Mouse (Mus musculus) layer of hippocampus, adult 9-10 months (tissue): Measurements from ENCODE around the gene Nrp2.

Experiments used
- DNase-seq: peaks from one replicate; pipeline ENCODE4 v3.0.0; 2022; ENCODE audit warnings: low spot score

Nrp2 gene

GRCm38 (mm10) chr1:62704889-62705516 lies 1.9 kb downstream of the Nrp2 start:
- no peak for DNase-seq

GRCm38 (mm10) chr1:62705517-62705981 lies 2.5 kb downstream of the Nrp2 start:
- DNase-seq = no peak

GRCm38 (mm10) chr1:62706085-62707021 lies 3.3 kb downstream of the Nrp2 start:
- no peak for DNase-seq

GRCm38 (mm10) chr1:62707101-62707912 lies 4.2 kb downstream of the Nrp2 start:
- DNase-seq = no peak

GRCm38 (mm10) chr1:62707913-62708860 lies 5.1 kb downstream of the Nrp2 start:
- DNase-seq = no peak

- no peak for DNase-seq
These were observed 6.8 kb downstream of the Nrp2 start for GRCm38 (mm10) chr1:62709770-62710335.

GRCm38 (mm10) chr1:62713021-62713676 lies 10.1 kb downstream of the Nrp2 start:
- no peak for DNase-seq

GRCm38 (mm10) chr1:62715004-62715403 lies 11.9 kb downstream of the Nrp2 start:
- no peak for DNase-seq

GRCm38 (mm10) chr1:62715692-62716091 lies 12.6 kb downstream of the Nrp2 start:
- no peak for DNase-seq

GRCm38 (mm10) chr1:62716836-62717478 lies 13.9 kb downstream of the Nrp2 start:
- DNase-seq = no peak

GRCm38 (mm10) chr1:62717552-62718236 lies 14.6 kb downstream of the Nrp2 start:
- DNase-seq = no peak

GRCm38 (mm10) chr1:62718237-62718571 lies 15.1 kb downstream of the Nrp2 start:
- no peak for DNase-seq

- DNase-seq = no peak
These were observed 15.7 kb downstream of the Nrp2 start for GRCm38 (mm10) chr1:62718750-62719149.

- DNase-seq = no peak
These were observed 16.7 kb downstream of the Nrp2 start for GRCm38 (mm10) chr1:62719770-62720169.

GRCm38 (mm10) chr1:62720176-62720575 lies 17.1 kb downstream of the Nrp2 start:
- DNase-seq = no peak

GRCm38 (mm10) chr1:62720727-62721705 lies 17.9 kb downstream of the Nrp2 start:
- no peak for DNase-seq

GRCm38 (mm10) chr1:62721706-62722187 lies 18.7 kb downstream of the Nrp2 start:
- no peak for DNase-seq

GRCm38 (mm10) chr1:62722526-62722925 lies 19.4 kb downstream of the Nrp2 start:
- no peak for DNase-seq
